Mouse (Mus musculus) lung, postnatal 0 days (tissue): ENCODE measurements around the gene Rgs3.

Experiments used
- CTCF ChIP-seq: IDR thresholded peaks from 2 replicates; pipeline ENCODE4 v1.5.1; 2016; ENCODE audit warnings: antibody characterized with exemption, mild to moderate bottlenecking
- EP300 ChIP-seq: IDR thresholded peaks from 2 replicates; pipeline ENCODE4 v1.6.1; 2016; ENCODE audit warnings: antibody characterized with exemption, mild to moderate bottlenecking, control low read depth

DNA sequence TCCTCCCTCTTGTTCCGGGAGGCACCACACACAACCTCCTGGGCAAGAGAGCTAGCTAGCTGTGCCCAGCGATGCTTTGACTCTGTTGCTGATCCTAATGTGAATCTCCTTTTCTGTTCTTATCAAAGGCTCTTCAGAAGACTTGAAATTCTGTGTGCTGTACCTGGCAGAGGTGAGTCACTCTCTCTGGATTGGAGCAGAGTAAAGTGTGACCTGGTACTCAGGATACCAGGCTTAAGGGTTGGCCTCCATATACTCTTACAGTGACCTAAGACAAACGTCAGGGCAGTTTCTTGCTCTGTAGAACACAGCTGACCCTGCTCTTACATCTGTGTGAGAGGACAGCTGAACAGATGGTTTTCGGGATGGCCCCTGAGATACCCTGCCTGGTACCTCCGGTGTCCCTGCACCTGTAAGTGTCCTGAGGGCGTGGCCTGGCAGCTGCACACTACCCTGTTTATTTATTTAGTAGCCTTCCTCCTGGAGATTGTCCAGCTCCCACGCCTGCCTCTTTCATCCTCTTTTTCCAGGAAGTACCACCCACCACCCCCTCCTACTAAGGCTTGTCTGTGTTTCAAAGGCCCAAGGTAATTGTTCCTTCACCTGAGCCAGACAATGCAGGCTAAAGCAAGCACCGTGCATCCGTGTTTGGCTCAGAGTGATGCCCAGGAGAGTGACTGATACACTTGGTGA, 87.1 kb downstream of the Rgs3 start:
- TF ChIP-seq EP300 (no peak; the same call in 1 of the 2 replicates), CTCF (no peak)
